Mouse (Mus musculus) heart, adult 9 months (tissue): Measurements from ENCODE around the gene Suclg1.

Experiments
- DNase-seq, 2 experiments: peaks; one replicate each; pipeline ENCODE4 v3.0.0; 2022; ENCODE audit warnings: low spot score in 2 of 2

Suclg1 gene

GRCm38 (mm10) chr6:73248237-73249048, at the start of gene Suclg1:
TSS of gene Suclg1 (plus strand) at chr6:73248382.
- peak; percentile 87 to 91 for DNase-seq

- DNase-seq, result no peak
Observed at GRCm38 (mm10) chr6:73203724-73204123, 44.5 kb upstream of the Suclg1 start.

- DNase-seq, result no peak
Observed at GRCm38 (mm10) chr6:73204937-73205336, 43.2 kb upstream of the Suclg1 start.

- no peak for DNase-seq
Observed at GRCm38 (mm10) chr6:73209598-73209997, 38.6 kb upstream of the Suclg1 start.

- no peak for DNase-seq
Observed at GRCm38 (mm10) chr6:73210445-73210972, 37.7 kb upstream of the Suclg1 start.

- no peak for DNase-seq
Observed at GRCm38 (mm10) chr6:73211036-73211435, 37.1 kb upstream of the Suclg1 start.

- DNase-seq, result no peak
Observed at GRCm38 (mm10) chr6:73211602-73212001, 36.6 kb upstream of the Suclg1 start.

GRCm38 (mm10) chr6:73221189-73221957, 26.8 kb upstream of the Suclg1 start, which contains the start of gene Dnah6:
TSS of gene Dnah6 (minus strand) at chr6:73221651.
- peak; percentile 90 to 95 for DNase-seq

GRCm38 (mm10) chr6:73221958-73222735, 26.0 kb upstream of the Suclg1 start:
- DNase-seq, result no peak

- peak; percentile 85 to 91 for DNase-seq
Observed at GRCm38 (mm10) chr6:73222841-73223526, 25.2 kb upstream of the Suclg1 start.

GRCm38 (mm10) chr6:73227376-73228158, 20.6 kb upstream of the Suclg1 start:
- DNase-seq, result no peak

- peak; percentile 53 to 60 for DNase-seq
Observed at GRCm38 (mm10) chr6:73228408-73228807, 19.8 kb upstream of the Suclg1 start.

GRCm38 (mm10) chr6:73228881-73229280, 19.3 kb upstream of the Suclg1 start:
- DNase-seq, result no peak

GRCm38 (mm10) chr6:73232152-73232584, 16.0 kb upstream of the Suclg1 start:
- no peak for DNase-seq

GRCm38 (mm10) chr6:73233202-73233726, 14.9 kb upstream of the Suclg1 start:
- DNase-seq, result no peak

GRCm38 (mm10) chr6:73234302-73234900, 13.8 kb upstream of the Suclg1 start:
- no peak for DNase-seq

GRCm38 (mm10) chr6:73235650-73236049, 12.5 kb upstream of the Suclg1 start:
- DNase-seq, result no peak

GRCm38 (mm10) chr6:73246821-73247220, 1.4 kb upstream of the Suclg1 start:
- DNase-seq, result no peak

GRCm38 (mm10) chr6:73247452-73247851, 730 bp upstream of the Suclg1 start:
- no peak for DNase-seq

- peak; percentile 11 for DNase-seq
Observed at GRCm38 (mm10) chr6:73249049-73249422, 854 bp downstream of the Suclg1 start.
